Mouse (Mus musculus) neural tube, embryonic 13.5 days (tissue): ENCODE results near the gene Rpl36. TPM values are rescaled to one million over a fixed set of nuclear protein-coding genes. Genes with fewer than 3 reads are reported as not detected.
A peak's percentile ranks its signal among the peaks of the same experiment; 100 is the strongest.

Source experiments
- ATAC-seq: fragments of 200-750 bp; cut with Nextera tagmentation; 2 replicates; pipeline ENCODE4 v1.8.0; 2017; ENCODE audit warnings: low read depth, mild to moderate bottlenecking, moderate TSS enrichment, moderate library complexity
- H3K27ac ChIP-seq: fragments of 300-500 bp; sonication (generic); replicated peaks from 2 replicates; pipeline ENCODE4 v1.5.1; 2015; ENCODE audit warnings: moderate library complexity, mild to moderate bottlenecking, inconsistent platforms
- H3K27me3 ChIP-seq: fragments of 300-500 bp; sonication (generic); 2 replicates; pipeline ENCODE4 v1.6.1; 2015; ENCODE audit warnings: mild to moderate bottlenecking, inconsistent platforms
- H3K36me3 ChIP-seq: fragments of 300-500 bp; sonication (generic); 2 replicates; pipeline ENCODE4 v1.6.1; 2015; ENCODE audit warnings: mild to moderate bottlenecking, inconsistent platforms
- H3K4me1 ChIP-seq: fragments of 300-500 bp; sonication (generic); replicated peaks from 2 replicates; pipeline ENCODE4 v1.6.1; 2015; ENCODE audit warnings: inconsistent platforms
- H3K4me2 ChIP-seq: fragments of 300-500 bp; sonication (generic); 2 replicates; pipeline ENCODE4 v1.6.1; 2015; ENCODE audit warnings: inconsistent platforms, mild to moderate bottlenecking, moderate library complexity
- H3K4me3 ChIP-seq: fragments of 300-500 bp; sonication (generic); 2 replicates; pipeline ENCODE4 v1.5.1; 2015; ENCODE audit warnings: mild to moderate bottlenecking, inconsistent platforms
- H3K9ac ChIP-seq: fragments of 300-500 bp; sonication (generic); 2 replicates; pipeline ENCODE4 v1.6.1; 2015; ENCODE audit warnings: moderate library complexity, mild to moderate bottlenecking, inconsistent platforms
- H3K9me3 ChIP-seq: fragments of 300-500 bp; sonication (generic); 2 replicates; pipeline ENCODE4 v1.6.1; 2016; ENCODE audit warnings: inconsistent platforms
- WGBS: fragments of 180-500 bp; shearing (Covaris S2); methylation state at CpG from one replicate; pipeline ENCODE4 v1.1.7; 2015; 5-methylcytosine and 5-hydroxymethylcytosine counted together
- polyA plus RNA-seq: library from polyadenylated mRNA; unstranded; fragments of >200 nt; fragmentation: Nextera tagmentation; extraction: Ambion mirVana; gene quantifications from 2 replicates; pipeline ENCODE4 v1.2.1, GENCODE M21; 2015

Rpl36 gene
- polyA plus RNA-seq, result 1,004 and 1,135 TPM in 2 replicates

DNA sequence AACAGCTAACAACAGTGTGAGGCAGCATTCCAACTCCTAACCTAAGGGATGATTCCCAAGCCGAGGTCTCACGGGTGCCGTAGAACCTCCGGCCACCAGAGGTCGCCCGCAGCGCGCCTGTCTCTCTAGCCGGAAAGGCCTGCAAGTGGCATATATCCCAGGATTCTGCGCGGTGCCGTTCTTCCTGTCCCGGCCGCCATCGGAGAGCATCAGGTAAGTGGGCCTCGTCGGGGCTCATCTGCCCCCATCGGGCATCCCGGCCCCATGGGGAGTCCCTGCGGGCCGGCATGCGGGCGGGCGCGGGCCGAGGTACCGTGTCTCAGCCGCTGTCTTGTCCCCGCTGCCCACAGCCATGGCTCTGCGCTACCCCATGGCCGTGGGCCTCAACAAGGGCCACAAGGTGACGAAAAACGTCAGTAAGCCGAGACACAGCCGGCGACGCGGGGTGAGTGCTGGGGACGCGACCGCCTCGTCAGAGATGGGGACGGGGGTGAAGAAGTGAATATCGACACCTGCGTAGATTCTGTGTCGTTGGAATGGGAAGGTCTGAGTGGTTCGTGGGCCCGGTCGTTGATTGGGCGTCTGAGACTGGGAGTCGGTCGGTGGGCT is at the start of gene Rpl36:
Gene Rpl36 (plus strand): TSS at position 181 of the 609 bp plus-strand sequence.
- under 1% methylated on average over 52 of the region's 52 CpGs for WGBS
- Histone ChIP-seq H3K27me3 (no peaks in the 10 kb centered on the region), H3K27ac (peak within 1 kb of the TSS; percentile 91), H3K9ac (peak within 1 kb of the TSS; percentile 90), H3K4me1 (peaks cover 39% of the 10 kb centered on the region), H3K4me2 (peak within 1 kb of the TSS; percentile 90), H3K36me3 (peaks cover 41% of the 10 kb centered on the region), H3K4me3 (peak within 1 kb of the TSS; percentile 70), H3K9me3 (no peaks in the 10 kb centered on the region)
- ATAC-seq, result peak; percentile 51

DNA sequence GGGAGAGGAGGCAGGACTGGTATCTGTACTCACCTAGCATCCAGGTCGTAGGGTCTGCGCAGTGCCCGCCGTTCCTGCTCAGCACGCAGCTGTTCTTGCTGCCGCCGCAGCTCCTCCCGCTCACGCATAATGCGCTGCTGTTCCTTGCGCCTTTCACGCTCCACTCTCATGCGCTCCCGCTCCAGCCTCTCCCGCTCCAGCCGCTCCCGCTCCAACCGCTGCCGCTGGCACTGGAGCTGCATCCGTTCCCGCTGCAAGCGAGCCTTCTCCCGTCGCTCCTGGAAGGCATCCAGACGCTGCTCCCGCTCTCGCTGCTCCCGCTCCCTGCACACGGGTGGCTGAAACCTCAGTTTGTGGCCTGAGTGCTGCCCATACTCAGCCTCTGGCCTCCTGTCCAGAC is 46.9 kb upstream of the Rpl36 start:
- Histone ChIP-seq H3K36me3 (peaks cover 100% of the 10 kb centered on the region), H3K4me1 (no peaks in the 10 kb centered on the region), H3K4me3 (no peak overlapping the region), H3K4me2 (no peak overlapping the region), H3K9me3 (no peaks in the 10 kb centered on the region), H3K27me3 (no peaks in the 10 kb centered on the region), H3K27ac (no peak overlapping the region), H3K9ac (no peak overlapping the region)
- no peak for ATAC-seq
- 93% methylated on average over 29 of the region's 29 CpGs for WGBS

DNA sequence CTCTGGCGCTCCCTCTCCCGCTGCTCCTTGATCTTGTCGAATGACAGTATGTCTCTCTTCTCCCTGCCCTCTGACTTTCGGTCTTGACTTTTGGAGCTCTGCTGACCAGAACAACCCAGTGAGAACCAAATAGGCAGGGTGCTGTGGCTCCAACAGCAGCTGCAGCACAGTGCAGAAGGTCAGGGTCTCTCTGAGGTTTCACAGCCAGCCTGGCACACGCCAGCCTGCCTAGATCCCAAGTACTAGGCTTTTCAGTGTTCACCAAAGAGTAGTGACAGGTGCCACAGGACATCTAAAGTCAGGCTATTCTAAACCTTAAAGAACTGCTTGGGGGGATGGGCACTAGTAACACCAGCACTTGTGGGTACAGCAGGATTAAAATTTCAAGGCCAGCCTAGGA is 46.3 kb upstream of the Rpl36 start:
- no peaks in the 10 kb centered on the region for H3K9me3 ChIP-seq
- no peaks in the 10 kb centered on the region; the same call in 1 of the 2 replicates for H3K4me1 ChIP-seq
- H3K27ac ChIP-seq, result no peak overlapping the region
- ATAC-seq, result no peak
- H3K36me3 ChIP-seq, result peaks cover 100% of the 10 kb centered on the region
- H3K4me2 ChIP-seq, result no peak overlapping the region
- WGBS, result 92% methylated on average over 5 of the region's 5 CpGs
- no peak overlapping the region for H3K4me3 ChIP-seq
- no peak overlapping the region for H3K9ac ChIP-seq
- H3K27me3 ChIP-seq, result no peaks in the 10 kb centered on the region

DNA sequence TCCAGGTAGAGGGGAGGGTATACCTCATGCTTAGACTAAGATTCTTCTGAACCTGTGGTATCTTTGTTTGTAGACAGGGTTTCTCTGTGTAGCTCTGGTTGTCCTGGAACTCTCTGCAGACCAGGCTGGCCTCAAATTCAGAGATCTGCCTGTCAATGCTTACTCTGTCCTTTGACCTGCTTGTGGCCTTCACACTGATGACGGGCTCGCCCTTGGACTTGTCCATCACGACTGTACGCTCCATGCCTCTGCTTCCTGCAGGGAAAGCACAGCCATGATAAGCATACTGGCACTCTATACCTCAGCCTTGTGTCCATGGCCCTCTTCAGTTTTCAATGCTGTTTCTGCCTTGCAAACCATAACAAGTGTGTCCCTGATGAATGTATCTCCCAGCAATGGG is 45.8 kb upstream of the Rpl36 start:
- Histone ChIP-seq H3K36me3 (peaks cover 100% of the 10 kb centered on the region), H3K27ac (no peak overlapping the region), H3K27me3 (no peaks in the 10 kb centered on the region), H3K4me3 (no peak overlapping the region), H3K4me1 (no peaks in the 10 kb centered on the region; the same call in 1 of the 2 replicates), H3K9me3 (no peaks in the 10 kb centered on the region), H3K4me2 (no peak overlapping the region), H3K9ac (no peak overlapping the region)
- WGBS, result 98% methylated on average over 4 of the region's 4 CpGs
- no peak for ATAC-seq

DNA sequence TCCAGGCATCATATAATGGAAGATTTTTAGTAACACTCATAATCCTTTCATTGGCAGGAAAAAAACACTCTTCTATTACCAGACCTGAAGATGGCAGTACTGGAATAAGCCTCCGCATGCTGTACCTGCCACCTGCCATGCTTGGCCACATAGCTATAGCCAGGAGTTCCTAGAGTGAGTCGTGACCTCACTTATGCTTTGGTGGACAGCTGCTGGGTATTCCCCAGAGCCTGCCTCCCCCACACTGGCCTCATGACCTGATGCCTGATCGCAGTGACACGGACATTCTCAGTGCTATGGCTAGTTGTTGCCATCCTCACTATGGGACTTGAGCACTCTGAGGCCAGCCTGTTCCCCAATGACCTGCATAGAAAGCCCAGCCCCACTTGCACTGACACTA is 42.9 kb upstream of the Rpl36 start:
- no peak overlapping the region for H3K4me3 ChIP-seq
- 90% methylated on average over 4 of the region's 4 CpGs for WGBS
- no peak for ATAC-seq
- H3K27me3 ChIP-seq, result no peaks in the 10 kb centered on the region
- H3K4me2 ChIP-seq, result no peak overlapping the region
- no peak overlapping the region for H3K27ac ChIP-seq
- peaks cover 99% of the 10 kb centered on the region for H3K36me3 ChIP-seq
- peaks cover 7% of the 10 kb centered on the region; the same call in 1 of the 2 replicates for H3K4me1 ChIP-seq
- H3K9me3 ChIP-seq, result no peaks in the 10 kb centered on the region
- H3K9ac ChIP-seq, result no peak overlapping the region

DNA sequence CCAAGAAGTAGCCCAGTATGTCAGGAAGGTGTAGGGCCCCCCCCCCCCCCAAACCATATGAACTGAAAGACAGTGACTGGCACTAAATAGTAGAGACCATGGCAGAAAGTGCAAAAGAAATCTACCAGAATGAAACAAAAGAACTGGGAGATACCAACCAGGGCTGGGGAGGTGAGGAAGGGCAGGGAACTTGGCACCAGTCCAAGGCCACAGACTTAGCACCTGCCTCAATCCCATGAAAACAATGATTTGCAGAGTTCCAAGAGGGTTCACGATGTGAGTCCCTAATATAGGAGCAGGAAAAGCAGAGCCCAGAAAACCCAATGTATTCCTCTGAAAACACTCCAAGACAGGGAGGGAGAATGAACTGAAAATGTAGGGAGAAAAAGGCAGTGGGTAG is 41.1 kb upstream of the Rpl36 start:
- ATAC-seq, result no peak
- Histone ChIP-seq H3K27me3 (no peaks in the 10 kb centered on the region), H3K9me3 (no peaks in the 10 kb centered on the region), H3K4me2 (no peak overlapping the region), H3K4me3 (no peak overlapping the region), H3K27ac (0 out of 2 replicates have a peak overlapping the region, but pooled peaks have one; percentile 1), H3K36me3 (peaks cover 95% of the 10 kb centered on the region), H3K9ac (no peak overlapping the region), H3K4me1 (peaks cover 7% of the 10 kb centered on the region; the same call in 1 of the 2 replicates)
- WGBS, result 43% methylated on average over 1 of the region's 1 CpGs

DNA sequence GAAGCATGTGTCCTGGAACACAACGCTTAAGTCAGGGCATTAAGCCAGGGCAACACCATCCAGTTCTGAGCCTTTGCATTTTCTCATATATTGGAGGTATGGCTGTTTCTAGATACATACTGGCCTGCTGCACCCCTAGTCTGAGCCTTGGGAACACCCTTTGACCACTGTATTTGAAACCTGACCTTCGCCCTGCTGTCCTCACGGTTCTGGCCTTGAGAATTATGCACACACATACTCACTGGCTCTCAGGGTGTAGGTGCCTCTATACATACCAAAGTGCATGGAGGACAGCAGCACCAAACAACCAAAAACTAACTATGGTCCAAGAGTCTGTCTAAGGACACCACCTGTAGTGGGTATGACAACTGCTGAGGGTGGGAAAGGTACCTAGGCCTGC is 40.3 kb upstream of the Rpl36 start:
- H3K4me2 ChIP-seq, result no peak overlapping the region
- no peaks in the 10 kb centered on the region for H3K27me3 ChIP-seq
- H3K27ac ChIP-seq, result 0 out of 2 replicates have a peak overlapping the region, but pooled peaks have one; percentile 1
- H3K36me3 ChIP-seq, result peaks cover 95% of the 10 kb centered on the region
- 86% methylated on average over 3 of the region's 3 CpGs for WGBS
- H3K9ac ChIP-seq, result no peak overlapping the region
- H3K4me1 ChIP-seq, result peaks cover 7% of the 10 kb centered on the region; the same call in 1 of the 2 replicates
- ATAC-seq, result no peak
- H3K4me3 ChIP-seq, result no peak overlapping the region
- H3K9me3 ChIP-seq, result no peaks in the 10 kb centered on the region

DNA sequence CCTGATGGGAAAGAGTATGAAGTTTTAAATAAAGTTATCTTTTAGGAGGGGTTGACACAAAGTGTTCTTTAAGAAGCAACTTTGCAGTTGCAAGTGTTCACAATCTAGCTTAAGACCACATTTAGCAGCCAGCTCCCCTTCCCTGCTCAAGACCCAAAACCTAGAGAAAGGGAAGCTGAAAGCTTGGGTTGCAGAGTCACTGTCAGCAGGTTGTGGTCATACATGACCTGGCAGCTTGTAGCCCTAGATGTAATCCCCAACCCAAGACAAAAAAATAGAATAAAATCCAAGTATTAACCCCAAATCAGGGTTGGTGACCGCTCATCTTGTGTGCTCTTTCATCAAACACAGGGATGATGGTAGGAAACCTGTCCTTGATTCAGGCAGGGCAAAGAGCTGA is 30.1 kb upstream of the Rpl36 start:
- no peaks in the 10 kb centered on the region for H3K9me3 ChIP-seq
- no peak overlapping the region for H3K27ac ChIP-seq
- WGBS, result 84% methylated on average over 1 of the region's 1 CpGs
- peak overlapping the region; percentile 95 for H3K4me2 ChIP-seq
- H3K36me3 ChIP-seq, result peaks cover 61% of the 10 kb centered on the region
- no peak for ATAC-seq
- peak overlapping the region; percentile 87 for H3K9ac ChIP-seq
- H3K27me3 ChIP-seq, result no peaks in the 10 kb centered on the region
- H3K4me1 ChIP-seq, result peaks cover 56% of the 10 kb centered on the region
- peak overlapping the region; percentile 97 for H3K4me3 ChIP-seq

DNA sequence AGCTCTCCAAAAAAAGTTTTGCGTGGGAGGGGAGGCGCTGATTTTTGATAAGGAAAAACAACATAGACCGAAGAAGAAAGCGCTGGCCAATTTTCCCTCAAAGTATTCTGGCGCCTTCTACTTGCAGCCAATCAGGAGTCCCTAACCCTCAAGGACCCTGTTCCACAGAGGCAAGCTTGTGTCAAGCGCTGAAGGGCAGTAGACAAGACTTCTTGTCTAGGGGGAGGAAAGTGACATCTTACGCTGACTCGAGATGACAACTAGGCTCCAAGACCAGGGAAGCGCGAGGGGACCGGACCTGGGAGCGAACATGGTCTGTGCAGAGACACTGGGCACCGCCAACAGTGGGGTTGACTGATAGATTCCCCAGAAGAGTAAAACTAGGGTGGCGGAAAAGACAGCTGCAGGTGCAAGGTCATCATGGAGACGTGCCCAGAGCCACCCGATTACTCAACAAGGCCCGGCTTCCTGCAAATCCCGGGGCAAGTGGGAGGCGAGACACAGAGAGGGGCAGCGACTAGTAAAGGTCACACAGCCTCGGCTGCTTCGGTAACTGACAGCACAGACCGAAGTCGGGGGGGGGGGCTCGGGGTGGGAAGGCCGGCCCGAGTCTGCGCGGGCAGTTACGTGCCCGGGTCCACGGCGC is 29.5 kb upstream of the Rpl36 start:
- 4% methylated on average over 33 of the region's 33 CpGs for WGBS
- H3K4me2 ChIP-seq, result peak overlapping the region; percentile 95
- H3K9me3 ChIP-seq, result no peaks in the 10 kb centered on the region
- H3K36me3 ChIP-seq, result peaks cover 60% of the 10 kb centered on the region
- H3K27ac ChIP-seq, result peak overlapping the region; percentile 92
- peak overlapping the region; percentile 87 for H3K9ac ChIP-seq
- peak overlapping the region; percentile 97 for H3K4me3 ChIP-seq
- no peaks in the 10 kb centered on the region for H3K27me3 ChIP-seq
- ATAC-seq, result no peak
- H3K4me1 ChIP-seq, result peaks cover 63% of the 10 kb centered on the region

DNA sequence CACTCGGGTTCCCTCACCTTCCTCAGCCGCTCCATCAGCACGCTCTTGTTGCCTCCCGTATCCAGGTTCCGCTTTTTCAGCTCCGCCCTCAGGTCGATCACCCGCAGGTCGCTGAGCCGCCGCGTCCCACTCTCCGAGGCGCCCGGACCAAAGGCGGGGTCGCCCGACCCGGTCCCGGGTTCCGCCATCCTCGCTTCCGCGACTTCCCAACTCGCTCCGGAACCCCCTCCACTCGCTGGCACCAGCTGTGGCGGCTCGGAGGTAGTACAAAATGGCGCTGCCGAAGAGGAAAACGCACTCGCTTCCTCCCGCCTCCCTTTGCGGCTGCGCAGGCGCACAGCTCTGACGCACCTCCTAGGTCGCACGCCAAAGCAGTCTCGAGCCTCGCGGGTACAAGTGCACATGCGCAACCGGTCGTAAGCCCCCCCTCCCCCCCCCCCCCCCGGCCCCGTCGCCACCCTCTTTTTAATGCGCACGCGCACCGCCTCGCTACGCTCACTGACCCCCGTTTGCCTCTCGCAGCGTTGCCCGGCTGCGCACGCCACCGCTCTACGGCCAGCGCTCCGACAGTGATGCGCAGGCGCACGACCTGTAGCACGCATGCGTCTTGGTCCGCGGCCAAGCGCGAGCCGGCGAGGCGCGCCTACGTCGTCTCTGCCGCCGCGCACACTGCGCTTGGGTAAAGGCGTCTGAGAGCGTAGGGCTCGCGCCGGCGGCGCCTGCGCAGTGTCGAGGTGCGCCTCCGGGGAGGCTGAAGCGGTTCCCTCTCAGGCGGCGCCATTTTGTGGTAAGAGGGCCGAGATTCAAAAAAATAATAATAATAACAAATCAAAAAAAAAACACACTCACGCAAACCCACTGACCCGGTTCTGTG is 28.7 kb upstream of the Rpl36 start, which contains the start of the genes Safb2 and Safb:
Gene Safb2 (minus strand): TSS at position 329 of the 874 bp plus-strand sequence.
Gene Safb (plus strand): TSS at position 569 of the 874 bp plus-strand sequence.
- H3K9ac ChIP-seq, result peak within 1 kb of the TSS; percentile 89
- H3K4me2 ChIP-seq, result peak within 1 kb of the TSS; percentile 97
- H3K4me1 ChIP-seq, result peaks cover 70% of the 10 kb centered on the region
- no peaks in the 10 kb centered on the region for H3K9me3 ChIP-seq
- no peaks in the 10 kb centered on the region for H3K27me3 ChIP-seq
- under 1% methylated on average over 91 of the region's 101 CpGs for WGBS
- H3K4me3 ChIP-seq, result peak within 1 kb of the TSS; percentile 97
- ATAC-seq, result peak; percentile 96
- peaks cover 62% of the 10 kb centered on the region for H3K36me3 ChIP-seq
- peak within 1 kb of the TSS; percentile 93 for H3K27ac ChIP-seq

DNA sequence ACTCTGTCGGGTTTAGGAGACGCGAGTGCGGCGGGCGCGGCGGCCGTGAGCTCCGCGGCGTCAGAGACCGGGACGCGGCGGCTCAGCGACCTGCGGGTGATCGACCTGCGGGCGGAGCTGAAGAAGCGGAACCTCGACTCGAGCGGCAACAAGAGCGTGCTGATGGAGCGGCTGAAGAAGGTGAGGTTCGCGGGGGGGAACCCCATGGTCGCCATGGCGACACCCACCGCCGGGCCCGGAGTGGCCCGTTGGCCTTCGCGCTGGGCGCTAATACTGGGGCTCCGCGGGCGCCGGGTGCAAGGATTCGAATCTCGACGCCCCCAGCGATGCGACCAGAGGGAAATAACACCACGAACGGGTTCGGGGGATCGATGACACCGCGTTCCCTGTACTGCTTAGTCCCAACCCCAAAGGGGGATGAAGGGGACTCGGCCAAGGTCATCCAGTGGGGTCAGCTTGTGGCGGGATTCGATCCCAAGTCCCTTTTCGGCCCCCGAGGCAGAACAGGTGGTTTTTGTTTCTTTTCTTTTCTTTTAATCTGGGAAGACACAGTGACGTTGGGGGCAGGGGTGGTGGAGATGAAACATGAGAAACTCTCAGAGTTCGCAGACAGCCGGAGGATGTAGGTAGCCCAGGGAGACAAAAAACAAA is 27.9 kb upstream of the Rpl36 start:
- Histone ChIP-seq H3K4me2 (peak overlapping the region; percentile 97), H3K27ac (peak overlapping the region; percentile 93), H3K9me3 (no peaks in the 10 kb centered on the region), H3K9ac (peak overlapping the region; percentile 89), H3K4me3 (peak overlapping the region; percentile 97), H3K4me1 (peaks cover 75% of the 10 kb centered on the region), H3K36me3 (peaks cover 63% of the 10 kb centered on the region), H3K27me3 (no peaks in the 10 kb centered on the region)
- peak; percentile 24 for ATAC-seq
- under 1% methylated on average over 61 of the region's 61 CpGs for WGBS
